Mouse (Mus musculus) G1E (cell line): ENCODE measurements around the gene S100a3.

ENCODE experiments used
- CTCF ChIP-seq: IDR thresholded peaks from 2 replicates; pipeline ENCODE4 v1.5.1; 2012; ENCODE audit warnings: low read depth, low read length, inconsistent platforms, mixed read lengths
- GATA1 ChIP-seq: IDR thresholded peaks from 2 replicates; pipeline ENCODE4 v1.6.1; 2012; ENCODE audit warnings: borderline replicate concordance, low read length, inconsistent platforms, mixed read lengths
- GATA2 ChIP-seq: IDR thresholded peaks from 2 replicates; pipeline ENCODE4 v1.6.1; 2012; ENCODE audit warnings: low read depth, low read length, inconsistent platforms, borderline replicate concordance
- POLR2AphosphoS5 ChIP-seq: IDR thresholded peaks from 2 replicates; pipeline ENCODE4 v1.6.1; 2012; ENCODE audit warnings: low read depth, low read length, inconsistent platforms; ENCODE audit not compliant: insufficient replicate concordance
- TAL1 ChIP-seq: conservative IDR thresholded peaks from 2 replicates; pipeline ENCODE4 v1.6.1; 2012; ENCODE audit warnings: low read depth, low read length, inconsistent platforms, mixed read lengths

- TF ChIP-seq CTCF, result no peak
- no peak for TF ChIP-seq GATA2
- TF ChIP-seq POLR2AphosphoS5, result no peak
- no peak for TF ChIP-seq GATA1
- TF ChIP-seq TAL1, result no peak
These were observed 28.7 kb upstream of the S100a3 start for GRCm38 (mm10) chr3:90531713-90532112.
